Mouse (Mus musculus) liver, postnatal 0 days (tissue): ENCODE results near the gene Ntn1.

Experiments used
- CTCF ChIP-seq: sonication (generic); IDR thresholded peaks from 2 replicates; pipeline ENCODE4 v1.5.1; 2016; ENCODE audit warnings: antibody characterized with exemption, low read depth
- EP300 ChIP-seq: IDR thresholded peaks from 2 replicates; pipeline ENCODE4 v1.6.1; 2016; ENCODE audit warnings: antibody characterized with exemption, low read depth, mild to moderate bottlenecking

- no peak for TF ChIP-seq CTCF
- TF ChIP-seq EP300: no peak
Observed at GRCm38 (mm10) chr11:68159867-68160266, 240.8 kb downstream of the Ntn1 start.
